ENCODE assay signal across 19 mouse cellular contexts in the genomic region with DNA sequence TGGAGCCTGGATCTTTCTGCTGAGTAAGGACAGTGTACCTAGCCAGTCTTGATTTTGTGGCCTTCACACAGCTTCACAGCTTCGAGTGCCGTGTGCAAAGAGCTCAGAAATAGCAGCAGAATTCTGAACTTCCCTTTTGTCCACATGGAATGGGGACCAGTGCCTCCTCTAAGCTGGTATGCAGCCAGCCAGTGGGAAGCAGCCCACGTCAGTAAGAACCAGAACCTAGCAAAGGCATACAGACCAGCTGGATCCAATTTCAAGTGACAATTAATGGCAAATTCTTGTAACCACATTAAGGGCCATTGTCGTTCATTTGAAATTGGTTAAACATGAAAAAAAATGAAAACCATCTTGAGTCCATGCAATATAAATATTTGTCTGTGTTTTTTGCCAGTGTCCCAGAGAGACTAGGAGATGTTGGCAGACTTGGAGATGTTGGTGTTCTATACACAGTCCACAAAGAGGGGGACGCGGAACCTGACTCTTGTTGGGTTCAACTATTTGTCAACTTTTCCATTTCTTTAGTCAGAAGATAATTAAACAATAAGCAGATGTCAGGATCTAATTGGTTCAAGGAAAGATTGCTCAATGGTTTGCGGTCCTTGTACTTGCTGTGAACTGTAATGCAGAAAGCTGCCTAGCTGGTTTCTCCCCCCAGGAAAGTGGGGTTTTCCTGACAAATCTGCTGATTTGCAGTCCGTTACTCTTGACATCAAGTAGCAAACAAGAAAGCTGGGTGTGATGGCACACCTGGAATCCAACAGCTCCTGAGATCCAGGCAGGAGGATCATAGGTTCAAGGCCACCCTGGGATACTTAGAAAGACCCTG.
DNase-seq lines count a peak whose midpoint lies in the region; ATAC-seq and TF ChIP-seq lines count a peak whose summit lies in the region.
"Had no signal": no experiment of that assay in that cellular context is flagged by ENCODE, and none has a peak within 500 bp of the region (broad histone marks: within the 10 kb centered on the region; RNA-seq: fewer than 3 reads in every experiment).

No protein-coding gene starts in this region.

- H3K27ac ChIP-seq in lung, embryonic 16.5 days (ENCODE audit: low read length): peak overlapping the region; percentile 16; the same call in 1 of the 2 replicates
- no peak overlapping the region for H3K27ac ChIP-seq in liver, postnatal 0 days (ENCODE audit: low read depth)
- H3K27ac ChIP-seq: heart, adult 2 months; hindbrain, embryonic 14.5 days; liver, embryonic 13.5 days; stomach, embryonic 15.5 days had no signal

- no peak overlapping the region for H3K4me3 ChIP-seq in lung, embryonic 16.5 days (ENCODE audit: low read length)
- H3K4me3 ChIP-seq in liver, postnatal 0 days (ENCODE audit: low read depth, low read length): no peak overlapping the region
- H3K4me3 ChIP-seq: heart, adult 2 months; liver, embryonic 13.5 days; stomach, embryonic 15.5 days had no signal

- no peaks in the 10 kb centered on the region for H3K27me3 ChIP-seq in lung, embryonic 16.5 days (ENCODE audit: control insufficient read depth, insufficient read depth, low read depth, low read length)
- H3K27me3 ChIP-seq in liver, postnatal 0 days (ENCODE audit: insufficient read depth, low read length): no peaks in the 10 kb centered on the region
- H3K27me3 ChIP-seq: liver, embryonic 13.5 days; stomach, embryonic 15.5 days had no signal

- no peak for DNase-seq in frontal cortex, postnatal 10 days (ENCODE audit: low spot score in 2 of 2)
- peak; percentile 69 for DNase-seq in Muller cell, postnatal 12 days (ENCODE audit: inconsistent ontology term)
- DNase-seq in forelimb bud, embryonic 11.5 days (ENCODE audit: low read depth, low spot score): peak; percentile 43
- DNase-seq in cerebellum, postnatal 36 days: no peak
- no peak for DNase-seq in thymus, postnatal 10 days (ENCODE audit: low spot score in 2 of 2)
- DNase-seq in liver, postnatal 0 days: no peak
- DNase-seq: adrenal gland, postnatal 14 days; cerebellum, adult 9-11 months; embryo, embryonic 11 days; heart, adult 2 months; kidney, adult 2 months; kidney, postnatal 4 days; liver, embryonic 13.5 days; spleen, adult 18-20 months; thymus, postnatal 14 days had no signal

- no peak overlapping the region for H3K9ac ChIP-seq in lung, embryonic 16.5 days (ENCODE audit: low read length)
- H3K9ac ChIP-seq in liver, postnatal 0 days (replicated peaks): no peak overlapping the region
- H3K9ac ChIP-seq: hindbrain, embryonic 14.5 days; liver, embryonic 13.5 days; stomach, embryonic 15.5 days had no signal

- peaks cover 5% of the 10 kb centered on the region; the same call in 1 of the 2 replicates for H3K4me1 ChIP-seq in lung, embryonic 16.5 days (replicated peaks; ENCODE audit: control insufficient read depth, insufficient read depth, low read length)
- H3K4me1 ChIP-seq in liver, postnatal 0 days (ENCODE audit: insufficient read depth): no peaks in the 10 kb centered on the region
- H3K4me1 ChIP-seq: liver, embryonic 13.5 days; stomach, embryonic 15.5 days had no signal

- H3K9me3 ChIP-seq in lung, embryonic 16.5 days (ENCODE audit: control insufficient read depth, low read length): peaks cover 3% of the 10 kb centered on the region; the same call in 1 of the 2 replicates
- H3K9me3 ChIP-seq in liver, postnatal 0 days (ENCODE audit: low read length): no peaks in the 10 kb centered on the region
- H3K9me3 ChIP-seq: liver, embryonic 13.5 days; stomach, embryonic 15.5 days had no signal

- ATAC-seq in frontal cortex, adult (ENCODE audit: low TSS enrichment): peak; percentile 33; the same call in 1 of the 2 replicates
- peak; percentile 86 for ATAC-seq in lung, embryonic 16.5 days (ENCODE audit: low read depth)
- no peak for ATAC-seq in liver, postnatal 0 days

- no peak for TF ChIP-seq EP300 in liver, postnatal 0 days (IDR thresholded peaks at IDR 0.05; ENCODE audit: low read depth)

- TF ChIP-seq CTCF in liver, postnatal 0 days (IDR thresholded peaks at IDR 0.05; ENCODE audit: low read depth): no peak

- H3K36me3 ChIP-seq in lung, embryonic 16.5 days (ENCODE audit: control insufficient read depth, insufficient read depth, low read length): no peaks in the 10 kb centered on the region
- no peaks in the 10 kb centered on the region for H3K36me3 ChIP-seq in liver, postnatal 0 days (replicated peaks; ENCODE audit: insufficient read depth, low read length)
- H3K36me3 ChIP-seq: liver, embryonic 13.5 days; stomach, embryonic 15.5 days had no signal

- no peak overlapping the region for H3K4me2 ChIP-seq in lung, embryonic 16.5 days (ENCODE audit: low read depth, low read length)
- no peak overlapping the region for H3K4me2 ChIP-seq in liver, postnatal 0 days (ENCODE audit: low read depth, low read length)
- H3K4me2 ChIP-seq: hindbrain, embryonic 14.5 days; liver, embryonic 13.5 days; stomach, embryonic 15.5 days had no signal

- 37% methylated on average over 8 of the region's 8 CpGs for WGBS in lung, embryonic 16.5 days
- 67% methylated on average over 8 of the region's 8 CpGs for WGBS in liver, postnatal 0 days (ENCODE audit: insufficient replicate concordance)

Comparison
In these comparisons a context has a peak if more than half of its experiments do, and no peak if none do; other contexts are left out.
1. DNase-seq: peak in Muller cell, postnatal 12 days (single experiment) and forelimb bud, embryonic 11.5 days (single experiment); none in frontal cortex, postnatal 10 days (0 of 2), cerebellum, postnatal 36 days (0 of 2), thymus, postnatal 10 days (0 of 2) and liver, postnatal 0 days (single experiment).